Mouse (Mus musculus) forebrain, embryonic 15.5 days (tissue): ENCODE measurements around the gene Mymx. TPM values are rescaled to one million over a fixed set of nuclear protein-coding genes. Genes with fewer than 3 reads are reported as not detected.

ENCODE experiments used
- ATAC-seq: fragments of 200-750 bp; cut with Nextera tagmentation; replicated peaks from 2 replicates; pipeline ENCODE4 v1.8.0; 2017; ENCODE audit warnings: mild to moderate bottlenecking, moderate TSS enrichment, moderate library complexity
- H3K27ac ChIP-seq: fragments of 300-500 bp; sonication (generic); replicated peaks from 2 replicates; pipeline ENCODE4 v1.5.1; 2015; ENCODE audit warnings: mild to moderate bottlenecking, inconsistent platforms
- H3K27me3 ChIP-seq: fragments of 300-500 bp; sonication (generic); 2 replicates; pipeline ENCODE4 v1.6.1; 2015; ENCODE audit warnings: inconsistent platforms
- H3K36me3 ChIP-seq: fragments of 300-500 bp; sonication (generic); 2 replicates; pipeline ENCODE4 v1.6.1; 2015; ENCODE audit warnings: mild to moderate bottlenecking, inconsistent platforms
- H3K4me1 ChIP-seq: fragments of 300-500 bp; sonication (generic); 2 replicates; pipeline ENCODE4 v1.6.1; 2015; ENCODE audit warnings: inconsistent platforms
- H3K4me2 ChIP-seq: fragments of 300-500 bp; sonication (generic); replicated peaks from 2 replicates; pipeline ENCODE4 v1.6.1; 2015; ENCODE audit warnings: mild to moderate bottlenecking, inconsistent platforms
- H3K4me3 ChIP-seq: fragments of 300-500 bp; sonication (generic); 2 replicates; pipeline ENCODE4 v1.5.1; 2015; ENCODE audit warnings: mild to moderate bottlenecking, inconsistent platforms
- H3K9ac ChIP-seq: fragments of 300-500 bp; sonication (generic); replicated peaks from 2 replicates; pipeline ENCODE4 v1.6.1; 2015; ENCODE audit warnings: mild to moderate bottlenecking, inconsistent platforms
- H3K9me3 ChIP-seq: fragments of 300-500 bp; sonication (generic); 2 replicates; pipeline ENCODE4 v1.6.1; 2016; ENCODE audit warnings: inconsistent platforms
- WGBS: fragments of 180-500 bp; shearing (Covaris S2); methylation state at CpG from one replicate; pipeline ENCODE4 v1.1.7; 2015; ENCODE audit warnings: mixed read lengths; 5-methylcytosine and 5-hydroxymethylcytosine counted together
- polyA plus RNA-seq: library from polyadenylated mRNA; unstranded; fragments of >200 nt; fragmentation: Nextera tagmentation; extraction: Ambion mirVana; gene quantifications from 2 replicates; pipeline ENCODE4 v1.2.1, GENCODE M21; 2015

Mymx gene
- polyA plus RNA-seq, 1 experiment from 2014 or later, result not detected

- peaks cover 32% of the 10 kb centered on the region for H3K36me3 ChIP-seq
- peak within 1 kb of the TSS; percentile 86 for H3K27ac ChIP-seq
- H3K9me3 ChIP-seq, result no peaks in the 10 kb centered on the region
- H3K4me2 ChIP-seq, result peak within 1 kb of the TSS; percentile 98
- ATAC-seq, result peak; percentile 88
- under 1% methylated on average over 43 of the region's 61 CpGs for WGBS
- peak within 1 kb of the TSS; percentile 89 for H3K4me3 ChIP-seq
- peak within 1 kb of the TSS; percentile 94 for H3K9ac ChIP-seq
- no peaks in the 10 kb centered on the region for H3K27me3 ChIP-seq
- peaks cover 30% of the 10 kb centered on the region for H3K4me1 ChIP-seq
Observed at GRCm38 (mm10) chr17:45563655-45564530, 38.0 kb downstream of the Mymx start, which contains the start of gene Slc35b2. Gene Slc35b2 (plus strand): TSS chr17:45563874.

GRCm38 (mm10) chr17:45563216-45563615, 38.7 kb downstream of the Mymx start:
- Histone ChIP-seq H3K27ac (no peak overlapping the region), H3K4me1 (peaks cover 30% of the 10 kb centered on the region), H3K9me3 (no peaks in the 10 kb centered on the region), H3K27me3 (no peaks in the 10 kb centered on the region), H3K4me3 (no peak overlapping the region; the same call in 1 of the 2 replicates), H3K36me3 (peaks cover 26% of the 10 kb centered on the region), H3K4me2 (no peak overlapping the region), H3K9ac (no peak overlapping the region)
- 80% methylated on average over 12 of the region's 12 CpGs for WGBS
- ATAC-seq, result no peak

- Histone ChIP-seq H3K36me3 (no peaks in the 10 kb centered on the region), H3K9ac (no peak overlapping the region), H3K27ac (no peak overlapping the region), H3K4me3 (no peak overlapping the region), H3K4me1 (peaks cover 16% of the 10 kb centered on the region), H3K4me2 (no peak overlapping the region), H3K27me3 (0 out of 2 replicates have a peak, but pooled peaks cover under 1% of the 10 kb centered on the region), H3K9me3 (no peaks in the 10 kb centered on the region)
- WGBS, result 84% methylated on average over 15 of the region's 15 CpGs
- ATAC-seq, result no peak
Observed at GRCm38 (mm10) chr17:45559732-45560525, 42.0 kb downstream of the Mymx start.

GRCm38 (mm10) chr17:45557998-45558862, 43.7 kb downstream of the Mymx start:
- no peaks in the 10 kb centered on the region for H3K36me3 ChIP-seq
- peaks cover 8% of the 10 kb centered on the region for H3K4me1 ChIP-seq
- H3K9ac ChIP-seq, result no peak overlapping the region
- 0 out of 2 replicates have a peak, but pooled peaks cover 2% of the 10 kb centered on the region for H3K27me3 ChIP-seq
- no peak overlapping the region for H3K4me2 ChIP-seq
- no peak for ATAC-seq
- no peak overlapping the region for H3K27ac ChIP-seq
- no peak overlapping the region for H3K4me3 ChIP-seq
- H3K9me3 ChIP-seq, result no peaks in the 10 kb centered on the region
- 76% methylated on average over 16 of the region's 16 CpGs for WGBS

- Histone ChIP-seq H3K27me3 (0 out of 2 replicates have a peak, but pooled peaks cover 2% of the 10 kb centered on the region), H3K4me1 (peaks cover 8% of the 10 kb centered on the region), H3K4me2 (no peak overlapping the region), H3K36me3 (no peaks in the 10 kb centered on the region), H3K9me3 (no peaks in the 10 kb centered on the region), H3K9ac (no peak overlapping the region), H3K4me3 (no peak overlapping the region), H3K27ac (no peak overlapping the region)
- WGBS, result 69% methylated on average over 7 of the region's 7 CpGs
- ATAC-seq, result no peak
Observed at GRCm38 (mm10) chr17:45557246-45557824, 44.6 kb downstream of the Mymx start.

GRCm38 (mm10) chr17:45556514-45557245, 45.2 kb downstream of the Mymx start:
- Histone ChIP-seq H3K36me3 (no peaks in the 10 kb centered on the region), H3K4me3 (peak overlapping the region; percentile 49)
- no peak for ATAC-seq

GRCm38 (mm10) chr17:45556107-45556489, 45.8 kb downstream of the Mymx start:
- Histone ChIP-seq H3K27me3 (0 out of 2 replicates have a peak, but pooled peaks cover 2% of the 10 kb centered on the region), H3K4me1 (peaks cover 8% of the 10 kb centered on the region), H3K9me3 (no peaks in the 10 kb centered on the region), H3K27ac (no peak overlapping the region), H3K4me3 (peak overlapping the region; percentile 49), H3K36me3 (no peaks in the 10 kb centered on the region), H3K4me2 (peak overlapping the region; percentile 87), H3K9ac (peak overlapping the region; percentile 63)
- WGBS, result 3% methylated on average over 14 of the region's 14 CpGs
- ATAC-seq, result no peak

More at GRCm38 (mm10) chr17:45556514-45557245, 45.2 kb downstream of the Mymx start:
- Histone ChIP-seq H3K27ac (no peak overlapping the region), H3K9ac (no peak overlapping the region), H3K4me1 (peaks cover 8% of the 10 kb centered on the region), H3K9me3 (no peaks in the 10 kb centered on the region), H3K27me3 (0 out of 2 replicates have a peak, but pooled peaks cover 2% of the 10 kb centered on the region), H3K4me2 (peak overlapping the region; percentile 87)
- 71% methylated on average over 3 of the region's 3 CpGs for WGBS

GRCm38 (mm10) chr17:45555452-45556106, 46.3 kb downstream of the Mymx start, which contains the start of gene Nfkbie:
Gene Nfkbie (plus strand): TSS chr17:45555703.
- Histone ChIP-seq H3K4me2 (peak within 1 kb of the TSS; percentile 87), H3K9ac (peak within 1 kb of the TSS; percentile 63), H3K4me1 (peaks cover 8% of the 10 kb centered on the region), H3K27ac (no peak within 1 kb of the TSS), H3K27me3 (0 out of 2 replicates have a peak, but pooled peaks cover 2% of the 10 kb centered on the region), H3K4me3 (peak within 1 kb of the TSS; percentile 49), H3K36me3 (no peaks in the 10 kb centered on the region), H3K9me3 (no peaks in the 10 kb centered on the region)
- under 1% methylated on average over 45 of the region's 45 CpGs for WGBS
- ATAC-seq, result peak; percentile 67

GRCm38 (mm10) chr17:45554420-45554819, 47.5 kb downstream of the Mymx start:
- no peak overlapping the region for H3K4me2 ChIP-seq
- no peak overlapping the region for H3K4me3 ChIP-seq
- peaks cover 16% of the 10 kb centered on the region for H3K4me1 ChIP-seq
- ATAC-seq, result no peak
- H3K36me3 ChIP-seq, result no peaks in the 10 kb centered on the region
- H3K9ac ChIP-seq, result no peak overlapping the region
- H3K27me3 ChIP-seq, result 0 out of 2 replicates have a peak, but pooled peaks cover 2% of the 10 kb centered on the region
- no peak overlapping the region for H3K27ac ChIP-seq
- WGBS, result 57% methylated on average over 1 of the region's 1 CpGs
- no peaks in the 10 kb centered on the region for H3K9me3 ChIP-seq

GRCm38 (mm10) chr17:45553065-45553464, 48.8 kb downstream of the Mymx start:
- no peak for ATAC-seq
- Histone ChIP-seq H3K27me3 (0 out of 2 replicates have a peak, but pooled peaks cover 2% of the 10 kb centered on the region), H3K9me3 (no peaks in the 10 kb centered on the region), H3K27ac (no peak overlapping the region), H3K9ac (no peak overlapping the region), H3K36me3 (no peaks in the 10 kb centered on the region), H3K4me2 (no peak overlapping the region), H3K4me3 (no peak overlapping the region), H3K4me1 (peaks cover 21% of the 10 kb centered on the region)
- WGBS, result 85% methylated on average over 3 of the region's 3 CpGs
